Mouse (Mus musculus): ENCODE data around the gene Fto. TPM values are rescaled to one million over a fixed set of nuclear protein-coding genes. Genes with fewer than 3 reads are reported as not detected.
A peak's percentile ranks its signal among the peaks of the same experiment; 100 is the strongest.

The Fto gene
- total and polyA plus RNA-seq, 2 experiments from 2014 or later = 41.1 to 50.6 TPM

DNA sequence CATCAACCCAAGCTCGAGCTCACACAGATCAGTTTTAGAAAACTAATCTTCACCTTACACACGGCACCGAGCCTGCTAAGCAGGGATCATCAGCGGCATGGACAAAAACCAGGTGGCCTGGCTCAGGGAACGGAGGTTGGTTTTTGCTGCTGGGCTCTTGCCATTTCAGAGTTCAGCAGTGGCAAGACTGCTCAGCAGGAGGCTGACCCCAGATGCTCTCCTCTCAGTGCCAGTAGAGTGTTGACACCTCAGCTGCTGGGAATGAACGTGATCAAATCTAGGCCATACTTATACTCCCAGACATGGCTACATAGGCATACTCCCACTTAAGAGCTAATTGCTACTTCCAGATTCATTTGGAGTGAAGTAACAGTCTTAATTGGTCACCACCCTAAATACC, 245.1 kb downstream of the Fto start:
- H3K27ac ChIP-seq (ENCODE audit: low read depth) = peak overlapping the region; percentile 76

DNA sequence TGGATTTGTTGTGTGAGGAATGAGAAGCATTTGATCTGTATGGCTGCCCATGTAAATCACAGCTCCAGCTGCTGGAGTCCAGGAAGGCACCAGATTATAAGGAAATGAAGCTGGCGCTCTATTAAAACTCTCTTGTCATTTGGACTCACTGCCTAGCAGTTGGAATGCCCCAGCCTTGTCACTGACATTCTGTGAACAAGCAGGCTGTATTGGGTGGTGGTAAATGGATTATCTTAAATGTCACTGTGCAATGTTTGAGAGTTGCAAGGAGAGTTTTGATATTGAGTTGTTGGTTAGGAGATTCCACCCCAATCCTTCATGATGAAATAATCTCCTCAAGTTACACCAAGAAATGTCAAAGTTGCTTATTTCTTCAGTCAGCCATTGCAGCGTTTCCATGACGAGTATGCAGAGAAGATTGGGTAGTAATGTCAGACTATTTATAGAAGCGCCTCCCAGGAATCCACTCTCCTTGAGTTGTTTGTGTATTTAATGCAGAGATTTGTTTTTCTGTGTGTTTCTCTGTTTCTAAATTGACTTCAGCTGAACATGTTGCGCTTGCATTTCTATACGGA, 246.8 kb downstream of the Fto start:
- ATAC-seq (ENCODE audit: insufficient read depth, low read depth) (peak; percentile 21; the same call in 1 of the 2 replicates), DNase-seq (ENCODE audit: low spot score) (peak; percentile 65)
- TF ChIP-seq CTCF (IDR thresholded peaks at IDR 0.05; ENCODE audit: low read depth) = no peak
- TF ChIP-seq EP300 (IDR thresholded peaks at IDR 0.05; ENCODE audit: low read depth) = no peak
- no peak overlapping the region for H3K9ac ChIP-seq (replicated peaks; ENCODE audit: low read depth, low read length)
- no peaks in the 10 kb centered on the region for H3K27me3 ChIP-seq (ENCODE audit: control insufficient read depth, insufficient read depth, low read length)
- H3K4me3 ChIP-seq (ENCODE audit: low read depth, low read length) = no peak overlapping the region
- H3K27ac ChIP-seq (ENCODE audit: low read depth) = peak overlapping the region; percentile 76
- H3K4me2 ChIP-seq (ENCODE audit: low read depth, low read length) = no peak overlapping the region
- no peaks in the 10 kb centered on the region for H3K9me3 ChIP-seq (replicated peaks; ENCODE audit: control insufficient read depth, low read length)
- H3K4me1 ChIP-seq (ENCODE audit: control insufficient read depth, insufficient read depth) = peaks cover 40% of the 10 kb centered on the region
- WGBS = 52% methylated on average over 6 of the region's 6 CpGs
- H3K36me3 ChIP-seq (replicated peaks; ENCODE audit: control insufficient read depth, insufficient read depth, low read length) = no peaks in the 10 kb centered on the region

More for the DNA sequence above, 245.1 kb downstream of the Fto start:
- 0 out of 2 replicates have a peak overlapping the region, but pooled peaks have one; percentile 11 for H3K4me2 ChIP-seq (ENCODE audit: low read depth, low read length)
- H3K9ac ChIP-seq (replicated peaks; ENCODE audit: low read depth, low read length) = no peak overlapping the region
- DNase-seq (ENCODE audit: low spot score) (peak; percentile 90), ATAC-seq (ENCODE audit: insufficient read depth, low read depth) (peak; percentile 90)
- no peaks in the 10 kb centered on the region for H3K36me3 ChIP-seq (replicated peaks; ENCODE audit: control insufficient read depth, insufficient read depth, low read length)
- no peaks in the 10 kb centered on the region for H3K9me3 ChIP-seq (replicated peaks; ENCODE audit: control insufficient read depth, low read length)
- H3K27me3 ChIP-seq (ENCODE audit: control insufficient read depth, insufficient read depth, low read length) = no peaks in the 10 kb centered on the region
- 33% methylated on average over 6 of the region's 6 CpGs for WGBS
- peaks cover 45% of the 10 kb centered on the region for H3K4me1 ChIP-seq (ENCODE audit: control insufficient read depth, insufficient read depth)
- H3K4me3 ChIP-seq (ENCODE audit: low read depth, low read length) = no peak overlapping the region
- TF ChIP-seq EP300 (IDR thresholded peaks at IDR 0.05; ENCODE audit: low read depth) (peak; percentile 97), CTCF (IDR thresholded peaks at IDR 0.05; ENCODE audit: low read depth) (no peak)

DNA sequence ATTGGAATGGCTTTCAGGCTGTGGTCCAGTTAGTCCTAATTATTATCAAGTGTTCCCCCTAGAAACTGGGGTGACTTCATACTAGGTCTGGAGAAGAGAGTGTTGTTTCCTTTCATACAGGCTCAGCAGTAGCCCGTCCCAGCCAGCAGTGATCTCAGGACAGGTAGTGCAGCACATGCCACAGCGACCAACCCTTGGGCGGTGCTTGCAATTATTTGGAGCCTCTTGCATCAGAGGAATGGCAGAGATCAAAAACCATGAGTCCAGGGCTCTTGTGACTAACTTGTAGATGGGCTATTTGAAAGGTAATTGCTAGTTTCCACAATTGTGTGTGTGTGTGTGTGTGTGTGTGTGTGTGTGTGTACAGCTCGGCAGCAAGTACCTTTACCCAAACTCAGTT, 247.9 kb downstream of the Fto start:
- Histone ChIP-seq H3K9me3 (replicated peaks; ENCODE audit: control insufficient read depth, low read length) (no peaks in the 10 kb centered on the region), H3K27ac (ENCODE audit: low read depth) (no peak overlapping the region), H3K9ac (replicated peaks; ENCODE audit: low read depth, low read length) (no peak overlapping the region), H3K4me2 (ENCODE audit: low read depth, low read length) (no peak overlapping the region), H3K4me1 (ENCODE audit: control insufficient read depth, insufficient read depth) (peaks cover 44% of the 10 kb centered on the region), H3K36me3 (replicated peaks; ENCODE audit: control insufficient read depth, insufficient read depth, low read length) (no peaks in the 10 kb centered on the region), H3K4me3 (ENCODE audit: low read depth, low read length) (no peak overlapping the region), H3K27me3 (ENCODE audit: control insufficient read depth, insufficient read depth, low read length) (no peaks in the 10 kb centered on the region)
- 96% methylated on average over 4 of the region's 4 CpGs for WGBS
- ATAC-seq (ENCODE audit: insufficient read depth, low read depth) = no peak
- TF ChIP-seq CTCF (IDR thresholded peaks at IDR 0.05; ENCODE audit: low read depth) (no peak), EP300 (IDR thresholded peaks at IDR 0.05; ENCODE audit: low read depth) (no peak)
- no peak for DNase-seq (ENCODE audit: low spot score)

- TF ChIP-seq CTCF (IDR thresholded peaks at IDR 0.05; ENCODE audit: low read depth) (no peak), EP300 (IDR thresholded peaks at IDR 0.05; ENCODE audit: low read depth) (no peak)
- DNase-seq (ENCODE audit: low spot score) (no peak), ATAC-seq (ENCODE audit: insufficient read depth, low read depth) (no peak)
- no peaks in the 10 kb centered on the region for H3K27me3 ChIP-seq (ENCODE audit: control insufficient read depth, insufficient read depth, low read length)
- no peaks in the 10 kb centered on the region for H3K36me3 ChIP-seq (replicated peaks; ENCODE audit: control insufficient read depth, insufficient read depth, low read length)
- no peak overlapping the region for H3K4me3 ChIP-seq (ENCODE audit: low read depth, low read length)
- H3K9ac ChIP-seq (replicated peaks; ENCODE audit: low read depth, low read length) = no peak overlapping the region
- H3K4me1 ChIP-seq (ENCODE audit: control insufficient read depth, insufficient read depth) = peaks cover 40% of the 10 kb centered on the region
- H3K9me3 ChIP-seq (replicated peaks; ENCODE audit: control insufficient read depth, low read length) = no peaks in the 10 kb centered on the region
- H3K27ac ChIP-seq (ENCODE audit: low read depth) = no peak overlapping the region
- H3K4me2 ChIP-seq (ENCODE audit: low read depth, low read length) = no peak overlapping the region
- WGBS = 75% methylated on average over 7 of the region's 7 CpGs
Measured at GRCm38 (mm10) chr8:91562600-91562999, 249.3 kb downstream of the Fto start.

GRCm38 (mm10) chr8:91563326-91563725, 250.0 kb downstream of the Fto start:
- ATAC-seq (ENCODE audit: insufficient read depth, low read depth) = no peak
- no peaks in the 10 kb centered on the region for H3K36me3 ChIP-seq (replicated peaks; ENCODE audit: control insufficient read depth, insufficient read depth, low read length)
- no peak overlapping the region for H3K27ac ChIP-seq (ENCODE audit: low read depth)
- TF ChIP-seq CTCF (IDR thresholded peaks at IDR 0.05; ENCODE audit: low read depth) = no peak
- TF ChIP-seq EP300 (IDR thresholded peaks at IDR 0.05; ENCODE audit: low read depth) = no peak
- H3K4me2 ChIP-seq (ENCODE audit: low read depth, low read length) = no peak overlapping the region
- 77% methylated on average over 3 of the region's 3 CpGs for WGBS
- no peak for DNase-seq (ENCODE audit: low spot score)
- H3K4me1 ChIP-seq (ENCODE audit: control insufficient read depth, insufficient read depth) = peaks cover 34% of the 10 kb centered on the region
- H3K9ac ChIP-seq (replicated peaks; ENCODE audit: low read depth, low read length) = no peak overlapping the region
- H3K27me3 ChIP-seq (ENCODE audit: control insufficient read depth, insufficient read depth, low read length) = no peaks in the 10 kb centered on the region
- H3K4me3 ChIP-seq (ENCODE audit: low read depth, low read length) = no peak overlapping the region
- no peaks in the 10 kb centered on the region for H3K9me3 ChIP-seq (replicated peaks; ENCODE audit: control insufficient read depth, low read length)
